Mouse (Mus musculus): ENCODE data around the gene Wdr43.

- no peak for TF ChIP-seq SMC3 (IDR thresholded peaks at IDR 0.05; ENCODE audit: low read depth, low read length)
- no peak for TF ChIP-seq CTCF (IDR thresholded peaks at IDR 0.05 in 2 of 3, conservative IDR thresholded peaks at IDR 0.05 in 1 of 3; ENCODE audit: control insufficient read depth in 1 of 3, insufficient read depth in 1 of 3, low read depth in 2 of 3, low read length in 3 of 3, poor library complexity in 1 of 3, severe bottlenecking in 1 of 3)
- TF ChIP-seq USF1 (IDR thresholded peaks at IDR 0.05; ENCODE audit: low read depth, low read length): no peak
- TF ChIP-seq NRF1 (IDR thresholded peaks at IDR 0.05; ENCODE audit: insufficient read depth, low read depth, low read length, poor library complexity, severe bottlenecking): no peak
Measured at GRCm38 (mm10) chr17:71633350-71633749, 17.7 kb downstream of the Wdr43 start.
